Mouse (Mus musculus): ENCODE data around the gene Meox1. TPM values are rescaled to one million over a fixed set of nuclear protein-coding genes. Genes with fewer than 3 reads are reported as not detected.

Meox1 gene
- total RNA-seq, 1 experiment from 2014 or later: not detected

DNA sequence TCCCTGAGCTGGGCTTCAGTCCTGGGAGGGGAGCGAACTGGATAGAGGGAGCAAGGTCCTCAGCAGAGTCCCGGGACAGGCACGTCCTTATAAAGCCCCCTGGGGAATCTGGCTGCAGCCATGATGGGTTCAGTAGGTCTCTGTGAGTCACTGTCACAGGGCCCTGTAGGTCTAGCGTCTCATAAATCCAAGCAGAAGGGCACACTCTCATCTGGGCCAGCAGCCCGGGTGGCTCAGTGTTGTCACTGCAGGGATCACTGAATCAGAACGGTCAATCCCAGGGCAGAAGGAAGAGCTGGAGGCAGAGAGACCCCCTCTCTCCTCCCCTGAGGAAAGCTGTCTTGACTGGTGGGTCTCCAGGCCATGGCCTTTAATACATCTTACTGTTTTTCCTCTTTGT lies 14.6 kb upstream of the Meox1 start:
- ATAC-seq (replicated peaks; ENCODE audit: insufficient number of reproducible peaks, low FRiP score, low TSS enrichment, poor library complexity, severe bottlenecking): no peak

DNA sequence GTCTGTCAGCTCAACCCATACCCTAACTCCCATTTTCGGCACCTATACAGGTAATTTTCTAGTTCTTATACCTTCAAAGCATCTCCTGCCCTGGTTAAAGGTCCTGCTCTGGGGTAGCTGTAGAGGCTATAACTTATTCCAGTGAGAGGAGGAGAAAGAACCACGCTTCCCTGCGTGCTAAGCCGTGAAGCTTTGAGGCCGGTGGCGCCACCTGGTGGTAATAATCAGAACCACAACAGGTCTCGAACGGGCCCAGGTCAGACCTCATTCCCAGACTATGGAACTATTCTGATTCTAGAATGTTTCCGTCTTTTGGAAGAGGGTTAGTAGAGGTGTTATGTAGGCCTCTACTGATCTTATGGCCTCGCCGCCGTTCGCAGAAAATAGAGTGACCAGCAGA lies 10.9 kb upstream of the Meox1 start:
- peak; percentile 73; the same call in 1 of the 2 replicates for ATAC-seq (replicated peaks; ENCODE audit: insufficient number of reproducible peaks, low FRiP score, low TSS enrichment, poor library complexity, severe bottlenecking)

DNA sequence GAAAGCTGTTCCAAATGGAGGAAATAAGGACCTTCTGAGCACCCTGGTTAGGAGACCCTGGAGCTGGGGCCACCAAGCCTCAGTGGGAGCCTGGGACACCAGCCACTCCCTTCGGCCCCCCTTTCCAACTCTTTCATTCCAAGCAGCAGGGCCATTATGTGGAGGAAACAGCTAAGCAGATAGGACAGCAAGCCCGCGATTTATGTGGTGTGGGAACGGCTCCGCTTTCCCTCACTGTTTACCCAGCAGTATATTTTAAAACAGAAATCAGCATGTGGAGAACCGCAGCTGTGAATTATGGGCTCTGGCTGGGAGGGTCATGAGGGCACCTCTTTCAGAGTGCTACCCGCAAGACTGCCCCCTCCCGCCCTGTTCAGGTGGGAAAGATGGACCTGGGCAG lies 7.1 kb upstream of the Meox1 start:
- ATAC-seq (replicated peaks; ENCODE audit: insufficient number of reproducible peaks, low FRiP score, low TSS enrichment, poor library complexity, severe bottlenecking): no peak

DNA sequence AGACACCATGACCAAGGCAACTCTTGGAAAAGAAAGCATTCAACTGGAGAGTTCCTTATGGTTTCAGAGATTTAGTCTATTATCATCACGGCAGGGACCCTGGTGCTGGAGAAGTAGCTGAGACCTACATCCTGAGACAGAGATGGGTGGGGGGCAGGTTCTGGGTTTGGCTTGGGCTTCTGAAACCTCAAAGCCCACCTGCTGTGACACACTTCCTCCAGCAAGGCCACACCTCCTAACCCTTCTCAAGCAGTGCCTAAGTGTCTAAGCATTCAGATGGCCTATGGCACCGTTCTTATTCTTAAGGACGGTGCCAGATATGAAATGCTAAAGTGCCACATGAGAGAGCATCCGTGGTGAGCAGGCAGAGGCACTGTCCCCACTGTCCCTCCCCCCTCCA lies 4.2 kb upstream of the Meox1 start:
- ATAC-seq (replicated peaks; ENCODE audit: insufficient number of reproducible peaks, low FRiP score, low TSS enrichment, poor library complexity, severe bottlenecking): no peak

DNA sequence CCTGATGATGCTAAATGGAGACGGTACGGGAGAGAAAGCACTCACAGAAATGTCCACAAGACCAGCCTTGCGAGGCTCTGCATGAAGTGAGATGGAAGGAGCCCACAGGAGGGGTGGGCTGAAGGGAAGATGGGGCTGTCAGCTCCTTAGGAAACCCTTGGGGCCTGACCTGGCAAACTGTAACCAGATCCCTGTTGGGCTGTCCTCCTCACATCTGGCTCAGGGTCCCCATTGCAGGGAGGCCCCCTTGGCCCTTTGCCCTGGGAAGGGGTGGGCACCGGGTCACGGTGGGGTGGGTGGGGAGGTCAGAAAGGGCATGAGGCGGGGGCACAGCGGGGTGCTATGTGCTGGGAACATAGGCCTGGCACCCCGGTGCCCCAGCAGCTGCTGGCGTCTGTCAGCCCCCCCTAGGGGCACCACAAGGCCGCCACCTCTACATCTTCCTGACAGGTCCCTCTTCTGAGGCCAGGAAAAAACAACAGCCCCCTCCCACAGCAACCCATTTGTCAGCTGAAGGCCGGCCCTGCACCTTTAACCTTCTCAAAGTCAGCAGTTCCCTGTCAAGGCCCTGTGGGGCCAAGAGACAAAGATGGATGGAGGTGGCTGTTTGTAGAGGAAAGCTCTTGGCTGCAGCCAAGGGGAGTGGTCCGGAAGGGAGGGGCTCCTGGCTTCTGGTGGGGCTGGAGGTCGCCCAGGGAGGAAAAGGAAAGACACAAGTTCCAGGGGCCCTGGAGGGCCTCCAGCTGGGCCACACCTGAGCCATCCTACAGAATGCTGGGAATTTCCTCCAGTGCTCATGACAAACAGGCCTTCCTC lies 2.6 kb upstream of the Meox1 start:
- ATAC-seq (replicated peaks; ENCODE audit: insufficient number of reproducible peaks, low FRiP score, low TSS enrichment, poor library complexity, severe bottlenecking): no peak

DNA sequence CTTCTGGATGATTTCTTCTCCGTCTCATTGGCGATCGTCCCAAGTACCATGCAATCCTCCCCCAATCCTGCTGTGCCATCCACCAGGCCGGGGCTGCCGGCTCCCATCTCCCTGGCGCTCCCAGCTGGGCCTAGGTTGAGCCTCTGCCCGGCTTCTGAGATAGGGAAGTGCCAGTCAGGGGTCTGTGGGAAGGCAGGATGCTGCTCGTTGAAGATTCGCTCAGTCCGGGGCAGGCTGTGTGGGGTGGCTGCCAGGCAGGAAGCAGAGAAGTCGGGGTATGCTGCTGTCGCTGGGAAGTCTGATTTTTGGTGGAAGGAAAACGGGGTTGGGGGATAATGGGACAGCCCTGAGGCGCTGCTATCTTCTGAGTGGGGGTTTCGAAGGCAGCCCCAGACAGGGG lies 614 bp downstream of the Meox1 start:
- no peak for ATAC-seq (replicated peaks; ENCODE audit: insufficient number of reproducible peaks, low FRiP score, low TSS enrichment, poor library complexity, severe bottlenecking)

DNA sequence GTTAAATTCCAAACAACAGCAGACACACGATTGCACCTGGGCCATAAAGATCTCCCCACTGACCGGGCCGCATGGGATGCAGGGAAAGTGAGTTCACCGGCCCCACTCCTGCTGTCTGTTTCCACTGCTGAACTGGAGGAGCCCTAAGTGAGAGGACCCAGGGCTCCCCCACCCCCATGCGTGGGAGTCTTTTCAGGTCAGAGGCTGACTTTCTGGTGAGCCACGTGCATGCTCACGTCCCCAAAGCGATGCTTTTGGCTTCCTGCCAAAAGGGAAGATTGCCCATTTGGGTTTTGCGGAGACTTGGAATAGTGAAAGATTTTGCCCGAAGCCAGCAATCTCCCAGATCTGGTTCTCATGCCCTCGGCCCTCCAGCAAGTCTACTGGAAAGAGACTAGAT lies 2.7 kb downstream of the Meox1 start:
- ATAC-seq (replicated peaks; ENCODE audit: insufficient number of reproducible peaks, low FRiP score, low TSS enrichment, poor library complexity, severe bottlenecking): no peak

DNA sequence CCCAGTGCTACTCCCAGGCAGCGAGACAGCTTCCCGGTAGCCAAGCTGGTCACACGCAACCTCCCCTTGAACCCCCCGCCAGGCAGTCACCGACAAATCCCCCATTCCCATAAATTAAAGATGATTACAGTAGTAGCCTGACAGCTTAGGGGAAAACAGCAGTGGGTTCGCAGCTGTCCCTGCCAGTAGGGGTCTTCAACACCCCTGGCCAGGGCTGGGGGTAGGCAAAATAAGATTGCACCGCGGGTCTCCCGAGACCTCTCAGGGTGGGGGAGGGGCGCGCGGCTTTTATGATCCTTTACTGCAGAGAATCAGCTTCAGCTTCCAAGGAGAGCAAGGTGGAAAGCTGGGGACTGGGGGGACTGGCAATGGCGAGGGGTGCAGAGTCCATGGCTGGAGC lies 4.4 kb downstream of the Meox1 start:
- no peak for ATAC-seq (replicated peaks; ENCODE audit: insufficient number of reproducible peaks, low FRiP score, low TSS enrichment, poor library complexity, severe bottlenecking)

DNA sequence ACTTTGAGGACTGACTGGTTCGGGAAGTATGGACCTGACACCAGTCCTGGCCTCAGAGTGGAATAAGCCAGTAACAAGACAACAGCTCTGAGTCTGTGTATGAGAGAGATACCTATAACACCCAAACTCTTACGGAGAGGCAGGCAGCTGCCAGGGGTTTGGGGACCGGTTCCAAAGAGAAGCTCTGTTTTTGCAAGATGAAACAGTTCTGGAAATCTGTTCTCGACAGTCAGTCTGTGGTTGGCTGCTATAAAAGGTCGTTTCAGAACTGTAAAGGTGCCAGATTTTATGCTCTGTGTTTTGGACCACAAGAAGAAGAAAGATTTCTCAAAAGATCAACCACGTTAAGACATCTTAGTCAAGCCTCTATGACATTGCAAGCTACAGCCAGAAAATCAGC lies 5.4 kb downstream of the Meox1 start:
- ATAC-seq (replicated peaks; ENCODE audit: insufficient number of reproducible peaks, low FRiP score, low TSS enrichment, poor library complexity, severe bottlenecking): no peak

DNA sequence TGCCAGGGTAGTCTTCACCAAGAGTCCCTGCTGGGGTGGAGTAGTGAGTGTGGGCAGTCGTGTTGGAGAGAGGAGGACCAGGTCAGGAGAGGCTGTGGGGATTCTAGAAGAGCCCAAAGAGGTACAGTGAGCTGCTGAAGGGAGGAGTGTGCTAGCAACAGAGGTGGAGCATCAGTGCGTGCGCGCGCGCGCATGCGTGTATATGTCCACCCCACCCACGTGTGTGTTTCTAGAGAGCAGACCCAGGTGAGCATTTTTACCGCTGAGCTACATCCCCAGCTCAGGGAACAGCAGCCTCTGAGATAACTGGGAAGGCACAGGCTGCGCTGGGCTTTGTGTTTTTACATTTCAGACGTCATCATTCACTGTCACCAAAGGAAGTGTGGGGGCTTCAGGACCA lies 7.7 kb downstream of the Meox1 start:
- ATAC-seq (replicated peaks; ENCODE audit: insufficient number of reproducible peaks, low FRiP score, low TSS enrichment, poor library complexity, severe bottlenecking): no peak

DNA sequence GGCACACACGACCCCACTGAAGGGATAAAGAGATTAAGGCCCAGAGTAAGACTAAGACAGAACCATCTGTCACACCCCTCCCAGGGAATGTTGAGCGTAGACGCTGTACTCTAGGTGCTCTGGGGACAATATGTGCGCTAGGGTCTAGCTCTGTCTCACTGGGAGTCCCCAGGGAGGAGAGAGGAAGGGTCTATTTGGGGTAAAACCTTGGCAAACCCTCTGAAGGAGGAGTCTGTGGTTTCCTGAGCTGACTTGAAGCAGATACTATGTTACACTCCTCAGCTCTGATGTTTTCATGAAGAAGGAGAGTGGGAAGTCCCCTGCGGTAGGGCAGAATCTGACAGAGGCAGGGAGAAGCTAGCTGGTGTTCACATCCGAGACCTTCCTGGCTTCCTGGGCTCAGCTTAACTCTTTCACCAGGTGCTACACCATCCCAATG lies 8.3 kb downstream of the Meox1 start:
- no peak for ATAC-seq (replicated peaks; ENCODE audit: insufficient number of reproducible peaks, low FRiP score, low TSS enrichment, poor library complexity, severe bottlenecking)

DNA sequence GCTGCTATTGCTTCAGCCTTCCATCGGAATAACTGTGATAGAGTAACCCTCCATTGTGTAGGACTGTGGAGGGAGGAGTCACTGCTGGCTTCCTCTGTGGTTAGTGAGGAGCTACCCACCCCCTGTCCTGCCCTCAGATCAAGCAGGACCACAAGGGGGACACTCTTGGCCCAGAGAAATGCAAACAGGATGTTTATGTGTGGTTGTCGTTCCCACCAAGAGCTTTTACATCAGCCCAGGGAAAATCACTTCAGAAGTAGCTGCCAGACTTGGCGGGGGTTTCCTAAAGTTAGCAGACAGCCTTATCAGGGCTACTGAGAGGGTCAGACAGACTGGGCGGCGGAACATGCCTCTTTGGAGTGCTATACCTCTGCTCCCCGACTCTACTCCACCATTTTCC lies 8.9 kb downstream of the Meox1 start:
- no peak for ATAC-seq (replicated peaks; ENCODE audit: insufficient number of reproducible peaks, low FRiP score, low TSS enrichment, poor library complexity, severe bottlenecking)

DNA sequence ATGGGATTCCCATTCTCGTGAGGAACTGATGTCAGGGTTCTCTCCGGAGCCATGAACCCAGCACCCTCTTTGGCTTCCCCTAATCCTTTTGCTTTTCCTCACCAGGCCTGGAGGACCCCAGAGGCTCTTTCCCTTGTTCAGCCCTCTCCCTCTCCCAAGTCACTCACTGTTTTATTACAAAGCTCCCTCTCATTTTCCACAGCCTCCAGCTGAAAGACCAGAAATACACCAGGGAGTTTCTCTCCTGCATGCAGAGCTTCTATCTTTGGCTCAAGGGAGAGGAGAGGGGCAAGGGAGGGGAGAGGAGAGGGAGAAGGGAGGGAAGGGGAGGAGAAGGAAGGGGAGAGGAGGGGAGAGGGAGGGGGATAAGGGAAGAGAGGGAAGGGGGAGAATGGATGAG lies 10.3 kb downstream of the Meox1 start:
- no peak for ATAC-seq (replicated peaks; ENCODE audit: insufficient number of reproducible peaks, low FRiP score, low TSS enrichment, poor library complexity, severe bottlenecking)

DNA sequence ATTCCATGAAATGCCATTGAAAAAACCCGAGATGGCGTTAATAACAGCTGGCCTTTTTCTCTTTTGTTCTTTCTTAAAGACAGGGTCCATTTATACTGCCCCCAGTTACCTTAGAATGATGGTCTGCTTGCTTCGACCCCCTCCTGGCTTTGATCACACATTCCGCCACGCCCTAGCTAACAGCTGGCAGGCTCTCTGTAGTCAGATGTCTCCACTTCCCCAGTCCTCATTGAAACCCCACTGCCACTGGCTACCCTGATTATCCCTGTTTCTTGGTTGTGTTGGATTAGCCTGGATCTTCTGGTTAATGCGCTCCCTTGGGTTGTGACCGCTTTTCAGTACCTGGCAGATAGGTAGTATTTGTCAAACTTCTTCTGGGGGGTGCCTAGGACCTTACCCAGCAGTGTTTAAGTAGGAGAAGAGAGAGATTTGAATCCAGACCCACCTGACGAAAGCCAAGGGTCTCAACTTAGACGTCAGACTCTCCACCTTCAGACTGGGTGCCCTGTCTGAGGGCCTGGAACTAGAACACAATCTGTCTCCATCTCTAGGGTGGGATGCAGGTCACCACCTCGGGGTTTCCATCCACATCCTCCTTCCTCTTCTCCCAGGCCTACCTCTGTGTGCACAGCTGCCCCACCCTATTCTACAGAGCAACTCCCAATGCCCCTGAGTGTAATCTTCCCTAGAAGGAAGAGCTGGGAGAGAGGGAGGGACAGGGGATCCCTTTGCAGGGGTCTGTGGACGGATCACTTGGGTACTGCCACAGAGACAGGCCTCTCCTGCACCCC lies 11.5 kb downstream of the Meox1 start:
- ATAC-seq (replicated peaks; ENCODE audit: insufficient number of reproducible peaks, low FRiP score, low TSS enrichment, poor library complexity, severe bottlenecking): no peak

DNA sequence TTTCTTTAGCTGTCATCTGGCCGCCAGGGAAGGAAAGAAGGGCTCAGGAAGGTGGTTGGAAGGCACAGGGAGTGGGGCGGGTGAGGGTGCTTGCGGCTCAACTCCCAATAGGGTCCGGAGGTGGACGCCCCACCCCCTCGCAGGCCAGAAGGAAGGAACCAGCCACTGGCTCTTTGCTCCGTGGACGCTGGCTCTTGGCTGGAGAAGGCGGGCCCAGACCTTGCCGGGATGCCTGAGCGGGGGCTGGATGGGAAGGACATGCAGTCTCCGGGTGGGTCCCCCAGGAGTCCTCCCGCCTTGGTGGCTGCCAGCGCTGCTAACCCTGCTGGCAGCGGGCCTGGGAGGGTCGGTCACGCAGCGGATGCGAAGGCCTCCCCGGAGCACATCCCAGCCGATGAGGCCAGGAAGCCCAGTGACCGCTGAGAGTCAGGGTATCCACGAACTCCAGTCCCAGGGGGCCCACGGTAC lies 12.5 kb downstream of the Meox1 start:
- ATAC-seq (replicated peaks; ENCODE audit: insufficient number of reproducible peaks, low FRiP score, low TSS enrichment, poor library complexity, severe bottlenecking): no peak

DNA sequence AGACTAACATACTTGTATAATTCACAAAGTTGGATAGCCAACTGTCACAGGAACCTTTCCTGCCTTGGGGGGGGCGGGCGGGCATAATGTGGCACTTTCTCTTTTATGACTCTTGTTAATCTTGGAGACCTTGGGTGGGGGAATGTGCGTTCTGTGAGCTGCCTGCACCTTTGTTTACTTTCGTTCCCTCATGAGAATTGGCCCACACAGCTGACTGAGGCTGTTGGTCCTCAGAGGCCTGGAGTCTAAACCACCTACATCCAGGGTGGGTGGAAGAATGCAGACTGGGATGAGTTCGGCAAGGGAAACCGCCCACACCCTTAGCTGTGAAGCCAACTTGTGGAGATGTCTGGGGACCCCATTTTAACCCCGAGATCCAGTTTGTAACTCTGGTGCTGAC lies 13.0 kb downstream of the Meox1 start:
- no peak for ATAC-seq (replicated peaks; ENCODE audit: insufficient number of reproducible peaks, low FRiP score, low TSS enrichment, poor library complexity, severe bottlenecking)

DNA sequence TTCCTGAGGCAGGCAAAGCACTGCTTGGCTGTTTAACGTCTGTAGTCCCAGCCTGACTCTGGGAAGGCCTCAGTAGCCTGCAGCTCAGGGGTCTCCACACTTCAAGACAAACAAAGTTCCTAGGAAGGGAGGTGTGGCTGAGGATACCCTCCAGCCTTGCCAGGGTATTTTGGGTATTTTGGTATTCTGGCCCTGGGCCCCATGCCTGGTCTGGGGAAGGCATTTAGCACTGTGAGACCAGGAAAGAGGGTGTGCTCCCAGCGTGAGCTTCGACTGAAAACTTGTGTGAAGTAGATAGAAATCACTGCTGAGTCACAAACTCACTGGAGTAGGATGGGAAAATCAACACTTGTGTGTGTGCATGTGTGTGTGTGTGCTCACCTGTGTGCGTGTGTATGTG lies 14.5 kb downstream of the Meox1 start:
- no peak for ATAC-seq (replicated peaks; ENCODE audit: insufficient number of reproducible peaks, low FRiP score, low TSS enrichment, poor library complexity, severe bottlenecking)

DNA sequence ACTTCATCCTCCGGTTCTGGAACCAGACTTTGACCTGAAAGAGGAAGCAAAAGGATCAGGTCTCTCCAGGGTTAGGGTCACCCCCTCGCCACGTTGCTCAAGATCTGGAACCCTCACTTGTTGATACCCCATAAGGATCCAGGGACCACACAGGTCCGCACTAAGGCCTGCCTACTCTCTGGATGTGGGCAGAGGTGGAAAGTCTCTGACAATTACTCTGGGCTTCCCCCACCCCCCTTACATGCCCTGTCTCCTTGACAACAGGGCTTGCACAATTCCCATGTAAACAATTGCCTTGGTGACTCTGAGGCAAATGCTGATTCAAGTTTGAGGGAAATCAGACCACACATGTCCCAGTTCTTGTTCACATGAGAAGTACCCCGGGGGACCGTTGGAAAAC lies 15.5 kb downstream of the Meox1 start:
- ATAC-seq (replicated peaks; ENCODE audit: insufficient number of reproducible peaks, low FRiP score, low TSS enrichment, poor library complexity, severe bottlenecking): no peak

DNA sequence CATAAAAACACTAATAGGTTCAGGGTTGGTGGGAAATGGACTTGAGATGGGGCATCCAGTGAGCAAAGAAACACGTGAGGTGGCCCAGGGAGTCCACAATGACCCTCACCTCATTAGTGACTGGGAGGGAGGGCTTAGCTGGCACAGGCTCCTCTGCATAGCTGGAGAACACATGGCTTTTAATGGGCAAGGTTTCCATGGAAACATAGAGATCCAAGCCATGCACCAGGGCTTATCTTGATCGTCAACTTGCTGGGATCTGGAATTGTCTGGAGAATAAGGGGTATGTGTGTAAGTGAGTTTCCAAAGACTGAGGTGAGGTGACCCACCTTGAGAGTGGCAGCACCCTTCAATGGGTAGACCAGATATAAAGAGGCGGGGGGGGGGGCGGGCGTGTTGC lies 19.2 kb downstream of the Meox1 start:
- no peak for ATAC-seq (replicated peaks; ENCODE audit: insufficient number of reproducible peaks, low FRiP score, low TSS enrichment, poor library complexity, severe bottlenecking)

DNA sequence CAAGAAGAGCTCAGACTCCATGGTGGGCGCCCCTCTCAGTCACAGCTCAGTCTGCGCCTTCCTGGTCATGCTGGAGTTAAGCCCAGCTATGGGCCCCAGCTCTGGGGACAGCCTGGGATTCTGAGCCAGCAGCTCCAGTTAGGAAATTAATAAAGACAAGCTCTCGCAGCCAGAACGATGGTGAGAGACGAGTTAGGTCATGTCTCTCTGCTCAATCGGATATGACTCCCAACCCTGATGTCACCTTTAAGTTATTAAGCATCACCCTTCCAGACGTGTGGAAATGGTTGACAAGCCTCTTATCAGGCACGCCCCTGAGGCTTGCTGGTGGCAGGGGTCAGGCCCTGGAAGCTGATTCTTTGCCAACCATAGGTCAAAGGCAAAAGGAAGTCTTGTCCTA lies 20.3 kb downstream of the Meox1 start:
- no peak for ATAC-seq (replicated peaks; ENCODE audit: insufficient number of reproducible peaks, low FRiP score, low TSS enrichment, poor library complexity, severe bottlenecking)

Data from monocyte, adult 5-6 weeks (primary cell).